Mouse (Mus musculus): ENCODE measurements around the gene Mast1.

The Mast1 gene

DNA sequence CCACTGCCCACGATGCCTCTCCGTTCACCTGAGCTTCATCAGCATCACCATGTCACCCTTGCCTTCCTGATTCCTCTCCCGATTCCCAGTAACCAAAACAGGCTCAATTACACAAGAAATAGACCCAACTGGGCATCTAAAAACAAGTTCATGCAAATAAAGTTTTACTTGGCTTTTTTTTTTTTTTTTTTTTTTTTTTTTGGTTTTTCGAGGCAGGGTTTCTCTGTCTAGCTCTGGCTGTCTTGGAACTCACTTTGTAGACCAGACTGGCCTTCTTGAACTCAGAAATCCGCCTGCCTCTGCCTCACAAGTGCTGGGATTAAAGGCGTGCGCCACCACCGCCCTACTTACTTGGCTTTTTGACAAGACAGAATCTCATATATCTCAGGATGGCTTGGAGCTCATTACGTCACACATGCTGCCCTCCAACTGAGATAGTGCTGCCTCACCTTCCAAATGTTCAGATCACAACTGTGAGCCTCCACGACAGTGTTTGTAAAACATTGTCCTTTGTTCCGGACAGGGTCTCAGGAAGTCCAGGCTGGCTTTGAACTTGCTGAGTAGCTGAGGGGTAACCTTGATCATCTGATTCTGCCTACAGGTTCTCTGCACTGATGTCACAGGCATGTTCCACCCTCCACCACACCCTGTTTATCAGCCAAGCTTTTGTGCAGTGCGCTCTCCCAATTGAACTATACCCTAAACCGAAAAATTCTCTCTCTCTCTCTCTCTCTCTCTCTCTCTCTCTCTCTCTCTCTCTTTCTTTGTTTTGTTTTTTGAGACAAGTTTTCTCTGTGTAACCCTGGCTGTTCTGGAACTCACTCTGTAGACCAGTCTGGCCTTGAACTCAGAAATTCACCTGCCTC, 694 bp upstream of the Mast1 start:
- DNase-seq = no peak

DNA sequence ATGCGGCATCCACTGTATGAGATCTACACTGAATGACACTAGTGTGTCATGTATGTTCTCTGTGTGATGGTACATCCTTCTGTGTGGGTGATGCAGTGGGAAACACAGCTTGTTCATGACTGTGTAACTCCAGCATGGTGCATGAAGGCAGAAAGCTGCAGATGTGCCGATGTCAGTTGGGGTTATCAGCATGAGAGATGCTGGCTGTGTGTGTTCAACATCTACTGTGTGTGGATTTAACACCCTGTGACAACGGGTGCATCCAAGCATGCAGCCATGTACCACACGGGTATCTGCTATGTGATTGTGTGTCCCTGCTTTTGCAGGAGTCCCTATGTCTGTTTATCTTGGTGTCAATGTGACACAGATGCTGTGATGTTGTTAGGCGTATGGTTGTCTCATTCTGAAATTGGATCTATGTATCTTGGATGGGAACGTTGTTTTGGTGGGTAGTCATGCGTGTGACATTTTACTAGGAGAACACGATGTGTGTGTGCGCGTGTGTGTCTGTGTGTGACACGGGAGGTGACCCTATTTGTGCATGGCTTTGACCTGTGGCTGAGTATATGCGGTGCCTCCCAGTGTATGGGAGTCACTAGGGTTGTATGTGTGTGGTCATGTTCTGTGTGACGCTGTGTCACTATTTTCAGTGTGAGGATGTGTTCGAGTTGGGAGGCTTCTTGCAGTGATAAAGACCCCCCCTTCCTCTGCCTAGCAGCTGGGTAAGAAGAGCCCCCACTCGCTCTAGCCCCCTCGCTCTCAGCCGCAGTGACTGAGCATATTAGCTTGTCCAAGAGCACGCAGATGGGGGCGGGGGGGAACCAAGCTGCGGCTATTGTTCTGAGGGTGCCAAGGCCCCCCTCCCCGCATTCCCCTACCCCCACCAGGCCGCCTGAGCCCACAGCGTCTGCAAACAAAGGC, 858 bp downstream of the Mast1 start:
- no peak for DNase-seq

DNA sequence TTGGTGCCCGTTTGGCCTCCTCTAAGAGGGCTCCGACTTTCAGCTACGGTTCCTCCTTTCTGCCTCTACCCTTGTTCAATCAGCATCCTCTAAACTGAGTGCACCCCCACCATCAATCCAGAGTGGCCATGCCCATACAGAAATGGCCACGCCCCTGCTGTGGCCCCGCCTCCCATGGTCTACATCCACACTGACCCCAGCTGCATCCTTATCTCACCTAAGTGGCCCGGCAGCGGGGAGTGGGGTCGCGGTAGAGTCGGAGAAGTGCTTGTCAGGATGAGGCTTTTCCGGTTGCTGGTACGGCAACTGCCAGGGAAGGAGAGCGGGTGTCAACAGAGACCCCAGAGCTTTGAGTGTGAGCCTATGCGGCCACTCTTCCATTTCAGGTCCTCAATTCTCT, 1.7 kb downstream of the Mast1 start:
- DNase-seq = no peak

GRCm38 (mm10) chr8:84934860-84935259, 2.3 kb downstream of the Mast1 start:
- no peak for DNase-seq

GRCm38 (mm10) chr8:84933767-84934559, 3.2 kb downstream of the Mast1 start:
- no peak for DNase-seq

DNA sequence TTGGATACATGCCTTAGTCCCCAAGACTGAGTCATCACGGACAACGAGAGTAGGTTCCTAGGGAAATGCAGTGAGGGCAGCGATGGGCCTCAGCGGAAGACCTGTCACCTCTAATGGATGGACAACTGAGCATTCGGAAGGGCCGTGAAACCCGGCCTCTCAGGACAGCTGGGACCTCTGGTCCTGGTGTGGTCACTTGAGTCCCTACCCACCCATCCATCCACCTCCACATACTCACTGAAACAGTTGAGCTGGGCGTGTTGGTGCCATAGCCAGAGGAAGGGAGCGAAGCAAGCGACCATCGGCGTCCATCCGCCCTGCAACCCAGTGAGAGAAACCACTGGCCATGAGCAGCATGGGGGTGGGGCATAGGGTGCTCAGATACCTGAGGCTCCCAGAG, 6.6 kb downstream of the Mast1 start:
- no peak for DNase-seq

DNA sequence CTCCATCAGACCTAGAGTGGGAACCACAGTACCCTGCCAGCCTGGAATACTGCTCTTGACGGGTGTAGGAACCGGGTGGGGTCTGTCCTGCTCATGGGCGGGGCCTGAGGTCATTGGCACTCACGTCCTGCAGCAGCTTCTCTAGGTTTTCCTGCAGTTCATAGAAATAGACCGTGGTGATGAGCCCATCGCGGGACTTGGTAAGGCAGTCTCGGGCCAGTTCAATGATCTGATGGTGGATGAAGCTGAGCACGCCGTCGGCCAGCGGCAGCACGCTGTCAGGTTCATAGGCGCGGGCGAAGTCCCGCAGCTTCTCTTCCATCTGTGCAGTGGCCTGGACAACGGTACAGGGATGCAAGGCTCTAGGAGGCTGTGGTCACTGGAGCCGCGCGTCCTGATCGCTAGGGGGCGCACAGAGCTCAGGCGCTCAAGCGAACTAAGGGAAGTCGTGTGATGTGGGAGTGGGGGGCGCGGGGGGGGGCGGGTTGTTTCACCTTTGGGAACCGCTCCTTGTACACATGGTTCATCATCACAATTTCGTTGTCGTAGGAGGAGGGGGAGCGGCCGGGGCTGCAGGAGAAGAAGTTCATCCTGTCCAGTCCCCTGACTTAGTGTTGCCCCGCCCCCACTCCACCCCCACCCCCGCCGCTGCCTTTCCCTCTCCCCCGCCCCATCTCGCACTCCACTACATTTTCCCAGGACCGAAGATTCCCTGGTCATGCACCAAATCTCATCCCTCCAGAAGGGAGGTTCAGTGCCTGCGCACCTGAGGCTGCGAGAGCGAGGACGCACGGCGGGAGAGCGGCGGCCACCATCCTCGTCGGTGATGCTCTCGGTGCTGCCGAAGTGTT, 8.5 kb downstream of the Mast1 start:
- peak in 1 of 2 experiments; percentile 66 for DNase-seq

- DNase-seq = no peak
Observed at GRCm38 (mm10) chr8:84927513-84927912, 9.6 kb downstream of the Mast1 start.

GRCm38 (mm10) chr8:84925557-84925956, 11.6 kb downstream of the Mast1 start:
- no peak for DNase-seq

GRCm38 (mm10) chr8:84921596-84921995, 15.6 kb downstream of the Mast1 start:
- DNase-seq = no peak

DNA sequence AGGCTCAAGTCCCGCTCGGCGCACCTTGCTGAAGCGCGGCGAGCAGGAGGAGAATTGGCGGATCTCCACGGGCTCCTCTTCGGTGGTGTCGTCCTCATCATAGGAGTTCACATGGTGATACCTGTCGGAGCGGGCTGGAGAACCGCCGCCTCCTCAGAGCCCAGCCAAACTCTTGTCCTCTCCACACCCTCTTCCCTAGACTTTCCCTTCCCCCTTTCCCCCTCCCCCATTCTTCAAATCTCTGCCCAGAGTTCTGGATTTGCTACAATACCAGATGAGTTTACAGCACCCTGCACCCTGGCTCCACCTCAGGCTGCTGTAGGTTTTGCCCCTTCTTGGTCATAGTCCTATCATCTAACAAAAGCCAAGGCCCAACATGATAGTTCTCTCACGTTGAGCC, 18.5 kb downstream of the Mast1 start:
- no peak for DNase-seq

- no peak for DNase-seq
Observed at GRCm38 (mm10) chr8:84917781-84918180, 19.4 kb downstream of the Mast1 start.

- no peak for DNase-seq
Observed at GRCm38 (mm10) chr8:84915269-84915668, 21.9 kb downstream of the Mast1 start.

DNA sequence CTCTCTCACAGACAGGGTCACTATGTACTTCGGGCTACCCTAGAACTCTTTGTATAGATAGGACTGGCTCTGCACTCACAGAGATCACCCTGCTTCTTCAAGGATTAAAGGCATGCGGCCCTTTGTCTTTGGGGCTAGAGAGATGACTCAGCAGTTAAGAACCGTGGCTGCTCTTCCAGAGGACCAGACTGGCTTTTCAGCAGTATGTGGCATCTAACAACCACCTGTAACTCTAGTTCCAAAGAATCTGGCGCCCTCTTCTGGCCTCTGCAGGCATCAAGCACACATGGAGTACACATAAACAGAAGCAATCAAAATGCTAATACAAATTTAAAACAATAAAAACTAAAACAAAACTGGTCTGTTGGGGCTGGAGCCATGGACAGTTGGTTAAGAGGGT, 23.2 kb downstream of the Mast1 start:
- DNase-seq = peak in 1 of 2 experiments; percentile 47

- no peak for DNase-seq
Observed at GRCm38 (mm10) chr8:84913502-84913900, 23.7 kb downstream of the Mast1 start.

- peak; percentile 78 to 79 for DNase-seq
Observed at GRCm38 (mm10) chr8:84912895-84913501, 24.2 kb downstream of the Mast1 start.

- no peak for DNase-seq
Observed at GRCm38 (mm10) chr8:84912391-84912790, 24.8 kb downstream of the Mast1 start.

GRCm38 (mm10) chr8:84911854-84912253, 25.3 kb downstream of the Mast1 start:
- no peak for DNase-seq

DNA sequence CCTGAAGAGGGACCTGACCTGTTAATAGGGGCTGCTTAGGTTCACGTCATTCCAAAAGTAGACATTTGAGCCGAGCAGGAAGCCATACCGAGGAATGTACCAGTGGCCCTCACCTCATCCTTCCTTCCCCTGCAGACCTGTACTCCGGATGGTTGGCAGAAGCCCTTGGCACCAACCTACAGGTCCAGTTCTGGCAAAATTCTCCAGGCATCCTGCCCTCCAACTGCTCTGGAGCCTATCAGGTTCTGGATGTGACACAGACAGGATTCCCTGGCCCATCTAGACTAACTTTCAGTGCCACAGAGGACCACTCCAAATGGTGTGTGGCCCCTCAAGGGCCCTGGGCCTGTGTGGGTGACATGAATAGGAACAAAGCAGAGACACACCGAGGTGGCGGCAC, 26.6 kb downstream of the Mast1 start:
- no peak for DNase-seq

- no peak for DNase-seq
Observed at GRCm38 (mm10) chr8:84909949-84910348, 27.2 kb downstream of the Mast1 start.

DNA sequence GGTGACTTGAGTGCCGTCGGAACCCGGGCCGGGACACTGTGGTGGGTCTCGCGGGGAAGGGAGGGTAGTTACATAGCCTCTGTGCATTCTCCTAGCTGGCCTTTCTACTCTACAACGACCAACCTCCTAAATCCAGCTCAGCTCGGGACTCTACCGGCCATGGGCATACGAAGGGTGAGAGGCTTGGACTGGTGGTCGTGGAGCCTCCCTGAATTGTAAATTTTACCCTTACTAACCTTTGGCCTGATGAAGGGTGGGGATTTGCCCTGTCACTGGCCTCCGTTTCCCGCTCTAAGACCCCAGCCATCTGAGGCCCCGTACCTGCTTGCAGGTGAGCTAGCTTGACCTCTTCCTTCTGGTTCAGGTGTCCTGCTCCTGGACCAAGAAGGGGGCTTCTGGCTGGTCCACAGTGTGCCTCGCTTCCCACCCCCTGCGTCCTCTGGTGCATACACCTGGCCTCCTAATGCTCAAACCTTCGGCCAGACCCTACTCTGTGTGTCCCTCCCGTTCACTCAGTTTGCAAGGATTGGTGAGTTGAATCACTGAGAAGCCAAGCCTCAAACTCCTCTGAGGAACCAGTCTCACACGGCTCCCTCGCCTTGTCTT, 27.9 kb downstream of the Mast1 start:
- DNase-seq = no peak
